Mouse (Mus musculus) brain, embryonic 14.5 days (tissue): ENCODE results near the gene Gm20379. TPM values are rescaled to one million over a fixed set of nuclear protein-coding genes. Genes with fewer than 3 reads are reported as not detected.

Source experiments
- DNase-seq: peaks from one replicate; pipeline ENCODE4 v3.0.0-alpha.2; 2011; ENCODE audit warnings: low read depth
- CTCF ChIP-seq: fragments of 200-500 bp; IDR thresholded peaks from 2 replicates; pipeline ENCODE4 v1.5.1; 2012; ENCODE audit warnings: inconsistent platforms, mild to moderate bottlenecking, moderate library complexity, borderline replicate concordance; ENCODE audit not compliant: insufficient read depth, insufficient read length; ENCODE audit errors: extremely low read depth
- POLR2A ChIP-seq: fragments of 200-500 bp; IDR thresholded peaks from 2 replicates; pipeline ENCODE4 v1.6.1; 2012; ENCODE audit warnings: mild to moderate bottlenecking, inconsistent platforms, borderline replicate concordance; ENCODE audit not compliant: poor library complexity, insufficient read depth, insufficient read length, severe bottlenecking; ENCODE audit errors: extremely low read depth
- polyA plus RNA-seq: library from polyadenylated mRNA; depleted of rRNA; stranded (reverse); fragments of >200 nt; gene quantifications from 2 replicates; pipeline ENCODE4 v1.2.3, GENCODE M21; 2012; rRNA removed

Gene Gm20379
- polyA plus RNA-seq, result not detected in 2 replicates

GRCm38 (mm10) chr13:92305680-92306079 lies at the start of gene Gm20379:
Gene Gm20379 (plus strand): TSS chr13:92305980.
- DNase-seq, result no peak
- TF ChIP-seq CTCF (no peak), POLR2A (no peak)

GRCm38 (mm10) chr13:92261329-92261728 lies 44.5 kb upstream of the Gm20379 start:
- DNase-seq, result no peak

GRCm38 (mm10) chr13:92263566-92263965 lies 42.2 kb upstream of the Gm20379 start:
- TF ChIP-seq CTCF (no peak), POLR2A (no peak)
- DNase-seq, result no peak

More at GRCm38 (mm10) chr13:92261329-92261728, 44.5 kb upstream of the Gm20379 start:
- TF ChIP-seq CTCF (no peak), POLR2A (no peak)

GRCm38 (mm10) chr13:92267076-92267475 lies 38.7 kb upstream of the Gm20379 start:
- TF ChIP-seq CTCF, result no peak
- no peak for TF ChIP-seq POLR2A
- DNase-seq, result no peak

- peak; percentile 55 for DNase-seq
- TF ChIP-seq CTCF, result no peak
- TF ChIP-seq POLR2A, result no peak
Measured at GRCm38 (mm10) chr13:92274274-92275198, 31.2 kb upstream of the Gm20379 start.

GRCm38 (mm10) chr13:92275292-92275691 lies 30.5 kb upstream of the Gm20379 start:
- no peak for TF ChIP-seq POLR2A
- no peak for TF ChIP-seq CTCF
- DNase-seq, result no peak

GRCm38 (mm10) chr13:92277027-92277426 lies 28.8 kb upstream of the Gm20379 start:
- no peak for DNase-seq
- TF ChIP-seq POLR2A (no peak), CTCF (no peak)

GRCm38 (mm10) chr13:92291605-92292004 lies 14.2 kb upstream of the Gm20379 start:
- TF ChIP-seq POLR2A (no peak), CTCF (no peak)
- no peak for DNase-seq

GRCm38 (mm10) chr13:92293883-92294282 lies 11.9 kb upstream of the Gm20379 start:
- TF ChIP-seq POLR2A, result no peak
- no peak for TF ChIP-seq CTCF
- no peak for DNase-seq

GRCm38 (mm10) chr13:92296490-92296889 lies 9.3 kb upstream of the Gm20379 start:
- TF ChIP-seq CTCF (no peak), POLR2A (no peak)
- DNase-seq, result no peak

- DNase-seq, result no peak
- no peak for TF ChIP-seq POLR2A
- no peak for TF ChIP-seq CTCF
Measured at GRCm38 (mm10) chr13:92297021-92297420, 8.8 kb upstream of the Gm20379 start.

- no peak for TF ChIP-seq POLR2A
- no peak for TF ChIP-seq CTCF
- no peak for DNase-seq
Measured at GRCm38 (mm10) chr13:92299522-92299921, 6.3 kb upstream of the Gm20379 start.

GRCm38 (mm10) chr13:92301754-92302153 lies 4.0 kb upstream of the Gm20379 start:
- TF ChIP-seq POLR2A (no peak), CTCF (no peak)
- no peak for DNase-seq
